Mouse (Mus musculus) gastrocnemius, adult 2 months (tissue): Measurements from ENCODE around the gene Hsh2d. TPM values are rescaled to one million over a fixed set of nuclear protein-coding genes. Genes with fewer than 3 reads are reported as not detected.
A peak's percentile ranks its signal among the peaks of the same experiment; 100 is the strongest.

Experiments
- DNase-seq: peaks from one replicate; pipeline ENCODE4 v3.0.0; 2022
- H3K27ac ChIP-seq: fragments of 200-600 bp; 2 replicates; pipeline ENCODE4 v1.8.1; 2022; ENCODE audit warnings: mild to moderate bottlenecking
- H3K4me3 ChIP-seq: fragments of 200-600 bp; 2 replicates; pipeline ENCODE4 v1.8.1; 2022; ENCODE audit warnings: mild to moderate bottlenecking, moderate library complexity
- CTCF ChIP-seq: fragments of 200-600 bp; IDR thresholded peaks from 2 replicates; pipeline ENCODE4 v1.8.1; 2022; ENCODE audit warnings: antibody characterized with exemption, mild to moderate bottlenecking, moderate library complexity
- intact Hi-C: fragments of 180-260 bp; cut with DNase I; formaldehyde crosslinking; loops from one replicate; pipeline ENCODE4 v1.15.1; 2025
- total RNA-seq, 2 experiments: library from RNA; stranded (reverse); gene quantifications; 2 replicates each; pipeline ENCODE4 v1.2.3; 2021

Hsh2d gene
- total RNA-seq, 2 experiments from 2014 or later: not detected

DNA sequence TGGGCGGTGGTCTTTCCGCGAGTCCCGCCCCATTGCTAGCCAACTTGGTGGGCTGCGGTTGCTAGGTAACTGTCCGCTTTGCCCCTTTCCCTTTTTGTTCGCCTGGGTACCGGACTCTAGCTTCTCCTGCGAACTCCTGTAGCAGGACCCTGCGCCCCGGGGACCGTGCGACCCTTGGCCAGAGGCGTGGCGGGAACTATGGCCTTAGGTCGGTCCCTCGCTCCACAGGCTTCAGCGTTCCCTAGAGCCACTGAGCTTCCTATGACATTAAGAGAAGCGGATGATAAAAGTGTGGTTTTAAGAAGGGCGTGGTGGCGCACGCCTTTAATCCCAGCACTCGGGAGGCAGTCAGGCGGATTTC, 50.9 kb downstream of the Hsh2d start:
- intact Hi-C loops: loop anchor here (5.0 kb wide), 1 partner anchor 78 kb away; the partner anchor contains the start of gene Rab8a
- Histone ChIP-seq H3K4me3 (peak overlapping the region; percentile 93), H3K27ac (peak overlapping the region; percentile 99)
- TF ChIP-seq CTCF: no peak
- no peak for DNase-seq

DNA sequence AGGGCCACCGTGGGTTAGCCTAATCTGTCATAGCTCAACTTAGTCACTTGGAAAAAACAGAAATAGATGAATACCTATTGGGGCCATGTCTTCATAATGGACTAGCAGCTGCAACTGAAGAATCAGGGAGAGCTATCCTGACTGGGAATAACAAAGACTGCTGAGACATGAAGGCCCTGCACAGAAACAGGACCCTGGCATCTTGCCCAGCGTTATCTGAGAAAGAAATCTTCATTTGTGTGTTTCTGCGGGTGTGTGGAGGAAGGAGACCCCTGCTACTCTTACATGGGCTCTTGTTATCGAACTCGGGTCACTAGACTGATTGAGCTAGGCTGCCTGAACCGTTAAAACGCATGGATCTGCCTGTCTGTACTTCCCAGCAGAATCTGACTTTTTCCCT, 51.5 kb downstream of the Hsh2d start:
- no peak for DNase-seq
- Histone ChIP-seq H3K4me3 (peak overlapping the region; percentile 93), H3K27ac (peak overlapping the region; percentile 99)
- TF ChIP-seq CTCF: no peak
- intact Hi-C loops: loop anchor here (5.0 kb wide), 1 partner anchor 79 kb away; the partner anchor contains the start of gene Rab8a

DNA sequence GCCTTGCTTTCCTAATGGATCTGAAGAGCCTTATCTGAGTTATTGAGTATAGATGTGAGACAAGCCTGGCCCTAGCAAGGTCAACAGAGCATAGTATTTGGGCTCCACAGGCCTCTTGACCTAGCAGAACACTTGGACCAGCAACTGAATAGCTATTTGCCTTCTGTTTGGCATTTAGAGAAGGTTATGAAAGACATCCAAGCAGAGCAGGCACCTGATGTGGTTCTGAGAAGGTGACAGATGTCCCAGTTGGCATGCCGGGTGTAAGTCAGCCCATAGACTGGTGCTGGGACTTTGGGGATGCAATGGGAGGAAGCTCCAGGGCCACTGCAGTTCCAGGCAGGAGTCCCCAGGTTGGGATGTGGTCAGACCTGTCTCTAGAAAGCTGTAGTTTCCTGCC, 52.8 kb downstream of the Hsh2d start:
- H3K4me3 ChIP-seq: no peak overlapping the region
- peak overlapping the region; percentile 99 for H3K27ac ChIP-seq
- intact Hi-C loops: loop anchor here (5.0 kb wide), 1 partner anchor 80 kb away; the partner anchor contains the start of gene Rab8a
- DNase-seq: no peak
- no peak for TF ChIP-seq CTCF

DNA sequence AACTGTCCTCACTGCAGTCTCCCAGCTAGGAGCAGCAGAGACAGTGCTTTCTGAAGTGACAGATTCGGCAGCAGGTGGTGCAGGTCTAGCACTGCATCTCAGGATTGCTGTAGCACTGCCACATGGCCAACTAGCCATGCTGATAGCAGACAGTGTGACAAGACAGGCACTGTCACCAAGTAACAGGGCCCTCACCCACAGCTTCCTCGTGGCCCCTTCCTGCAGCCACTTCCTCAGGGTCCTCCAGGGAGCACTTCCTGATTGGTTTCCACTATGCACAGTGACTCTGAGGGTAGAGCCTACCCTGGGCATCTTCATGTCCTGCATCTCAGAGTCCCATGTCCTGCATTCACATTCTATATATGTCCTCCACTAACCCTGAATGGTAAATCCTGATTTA, 55.2 kb downstream of the Hsh2d start:
- no peak for DNase-seq
- intact Hi-C loops: loop anchor here (5.0 kb wide), 1 partner anchor 82 kb away; the partner anchor contains the start of gene Rab8a
- Histone ChIP-seq H3K4me3 (no peak overlapping the region), H3K27ac (no peak overlapping the region)
- no peak for TF ChIP-seq CTCF

Other genes starting within 250 kb of the Hsh2d start
- gene Zfp961, start 238.6 kb upstream of the Hsh2d start, total RNA-seq: 1 to 10 TPM; 2.7 to 5.4 TPM
- gene Cyp4f18, start 180.0 kb upstream of the Hsh2d start, total RNA-seq: under 1 TPM; 0.31 to 0.47 TPM
- gene Olfr372, start 148.4 kb upstream of the Hsh2d start, total RNA-seq: not detected
- gene Olfr373, start 106.5 kb upstream of the Hsh2d start, total RNA-seq: not detected
- gene Olfr374, start 82.6 kb upstream of the Hsh2d start, total RNA-seq: not detected
- gene Tpm4, start 54.7 kb upstream of the Hsh2d start, total RNA-seq: 10 to 100 TPM; 22.2 to 44.0 TPM
- gene Rab8a, start 28.4 kb upstream of the Hsh2d start, total RNA-seq: 10 to 100 TPM; 10.4 to 11.4 TPM
- not detected for gene Cib3, start 23.2 kb downstream of the Hsh2d start, total RNA-seq
- gene Gm11034, start 24.0 kb downstream of the Hsh2d start, total RNA-seq: not detected
- 1 to 10 TPM; 7.8 to 9.5 TPM for gene Fam32a, start 30.1 kb downstream of the Hsh2d start, total RNA-seq
- gene Ap1m1, start 50.4 kb downstream of the Hsh2d start, total RNA-seq: 10 to 100 TPM; 25.8 to 26.0 TPM
- 1 to 10 TPM; 2.8 to 4.8 TPM for gene Gm10282, start 115.6 kb downstream of the Hsh2d start, total RNA-seq
- gene Klf2, start 129.4 kb downstream of the Hsh2d start, total RNA-seq: 10 to 100 TPM in 1 of 2 experiments, 1 to 10 TPM in 1; 9.1 to 38.9 TPM
- gene Eps15l1, start 231.8 kb downstream of the Hsh2d start, total RNA-seq: 10 to 100 TPM; 25.5 to 27.5 TPM